Mouse (Mus musculus) cortical plate, adult 2 months (tissue): ENCODE data around the gene Map10. TPM values are rescaled to one million over a fixed set of nuclear protein-coding genes. Genes with fewer than 3 reads are reported as not detected.

Experiments used
- H3K27ac ChIP-seq: fragments of 200-500 bp; 2 replicates; pipeline ENCODE4 v1.5.1; 2012; ENCODE audit warnings: low read length, control low read depth, inconsistent platforms; ENCODE audit not compliant: insufficient read depth
- H3K4me1 ChIP-seq: fragments of 200-500 bp; 2 replicates; pipeline ENCODE4 v1.6.1; 2011; ENCODE audit warnings: low read length; ENCODE audit not compliant: control insufficient read depth, insufficient read depth
- H3K4me3 ChIP-seq: fragments of 200-500 bp; 2 replicates; pipeline ENCODE4 v1.5.1; 2011; ENCODE audit warnings: mild to moderate bottlenecking, low read length, control low read depth; ENCODE audit not compliant: insufficient read depth
- CTCF ChIP-seq: fragments of 200-500 bp; IDR thresholded peaks from 2 replicates; pipeline ENCODE4 v1.5.1; 2011; ENCODE audit warnings: mild to moderate bottlenecking, control low read depth, low read length; ENCODE audit not compliant: insufficient read depth; ENCODE audit errors: extremely low read depth
- POLR2A ChIP-seq: fragments of 200-500 bp; IDR thresholded peaks from 2 replicates; pipeline ENCODE4 v1.6.1; 2011; ENCODE audit warnings: mild to moderate bottlenecking, low read length, control low read depth; ENCODE audit not compliant: insufficient read depth; ENCODE audit errors: extremely low read depth
- polyA plus RNA-seq: library from polyadenylated mRNA; depleted of rRNA; stranded (reverse); fragments of >200 nt; gene quantifications from 2 replicates; pipeline ENCODE4 v1.2.3, GENCODE M21; 2012

The Map10 gene
- polyA plus RNA-seq, 1 experiment, result 2.1 TPM

DNA sequence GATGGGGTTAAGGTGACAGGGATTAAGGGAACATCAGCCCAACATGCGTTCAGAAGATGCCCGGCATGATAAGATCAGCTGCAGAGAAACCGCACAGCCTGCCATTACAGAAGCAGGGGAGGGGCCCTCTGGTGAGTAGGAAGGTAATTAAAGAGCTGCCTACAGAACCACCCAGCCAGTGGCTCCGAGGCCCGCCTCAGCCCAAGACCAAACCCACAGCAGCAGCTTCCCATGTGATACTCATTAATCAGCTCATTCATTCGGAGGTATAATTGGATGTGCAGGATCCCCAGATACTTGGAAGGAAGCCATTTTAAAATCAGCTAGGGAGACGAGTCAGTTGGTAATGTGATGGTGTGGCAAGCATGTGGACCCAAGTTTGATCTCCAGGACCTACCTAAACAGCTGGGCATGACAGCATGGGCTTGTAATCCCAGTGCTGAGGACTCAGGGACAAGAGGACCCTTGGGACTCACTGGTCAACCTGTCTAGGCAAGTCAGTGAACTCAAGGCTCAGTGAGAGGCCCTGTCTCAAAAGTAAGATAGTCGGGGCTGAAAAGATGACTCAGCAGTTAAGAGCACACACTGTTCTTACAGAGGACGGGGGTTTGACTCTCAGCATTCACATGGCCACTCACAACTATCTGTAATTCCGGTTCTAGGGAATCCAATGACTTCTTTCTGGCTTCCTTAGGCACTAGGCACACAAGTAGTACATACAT, 23.7 kb upstream of the Map10 start:
- 0 out of 2 replicates have a peak, but pooled peaks cover 2% of the 10 kb centered on the region for H3K4me1 ChIP-seq
- no peak overlapping the region for H3K4me3 ChIP-seq
- TF ChIP-seq POLR2A (no peak), CTCF (no peak)
- no peak overlapping the region for H3K27ac ChIP-seq

GRCm38 (mm10) chr8:125649447-125649846, 20.2 kb upstream of the Map10 start:
- Histone ChIP-seq H3K4me3 (no peak overlapping the region), H3K4me1 (no peaks in the 10 kb centered on the region), H3K27ac (no peak overlapping the region)
- TF ChIP-seq CTCF, result no peak

GRCm38 (mm10) chr8:125654821-125655220, 14.8 kb upstream of the Map10 start:
- no peak overlapping the region for H3K4me3 ChIP-seq
- TF ChIP-seq POLR2A (no peak), CTCF (no peak)

GRCm38 (mm10) chr8:125658508-125658907, 11.1 kb upstream of the Map10 start:
- no peaks in the 10 kb centered on the region for H3K4me1 ChIP-seq
- H3K4me3 ChIP-seq, result no peak overlapping the region
- no peak overlapping the region for H3K27ac ChIP-seq
- TF ChIP-seq POLR2A (no peak), CTCF (no peak)

More at GRCm38 (mm10) chr8:125654821-125655220, 14.8 kb upstream of the Map10 start:
- Histone ChIP-seq H3K27ac (no peak overlapping the region), H3K4me1 (no peaks in the 10 kb centered on the region)

DNA sequence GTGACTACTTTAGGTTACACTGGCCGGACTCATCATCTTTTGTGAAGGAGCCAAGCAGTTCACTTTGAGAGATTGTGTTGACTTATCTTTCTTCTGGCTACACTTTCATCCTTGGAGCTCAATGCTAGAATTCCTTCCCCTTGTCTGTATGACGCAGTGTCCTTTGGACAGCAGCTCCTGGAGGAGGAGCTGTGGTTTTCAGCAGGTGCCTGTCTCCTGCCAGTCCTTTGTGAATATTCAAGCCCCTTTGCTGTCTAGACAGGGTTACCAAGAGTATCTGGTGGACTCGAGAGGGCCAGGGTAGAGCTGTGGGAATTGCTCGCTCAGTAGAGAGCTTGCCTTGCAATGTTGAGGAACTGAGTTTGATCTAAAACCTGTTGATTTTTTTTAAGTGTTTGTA, 10.7 kb upstream of the Map10 start:
- no peaks in the 10 kb centered on the region for H3K4me1 ChIP-seq
- TF ChIP-seq CTCF (no peak), POLR2A (no peak)
- H3K27ac ChIP-seq, result no peak overlapping the region
- H3K4me3 ChIP-seq, result no peak overlapping the region

GRCm38 (mm10) chr8:125660397-125660796, 9.2 kb upstream of the Map10 start:
- no peak overlapping the region for H3K4me3 ChIP-seq
- no peak overlapping the region for H3K27ac ChIP-seq
- H3K4me1 ChIP-seq, result no peaks in the 10 kb centered on the region
- TF ChIP-seq POLR2A (no peak), CTCF (no peak)

DNA sequence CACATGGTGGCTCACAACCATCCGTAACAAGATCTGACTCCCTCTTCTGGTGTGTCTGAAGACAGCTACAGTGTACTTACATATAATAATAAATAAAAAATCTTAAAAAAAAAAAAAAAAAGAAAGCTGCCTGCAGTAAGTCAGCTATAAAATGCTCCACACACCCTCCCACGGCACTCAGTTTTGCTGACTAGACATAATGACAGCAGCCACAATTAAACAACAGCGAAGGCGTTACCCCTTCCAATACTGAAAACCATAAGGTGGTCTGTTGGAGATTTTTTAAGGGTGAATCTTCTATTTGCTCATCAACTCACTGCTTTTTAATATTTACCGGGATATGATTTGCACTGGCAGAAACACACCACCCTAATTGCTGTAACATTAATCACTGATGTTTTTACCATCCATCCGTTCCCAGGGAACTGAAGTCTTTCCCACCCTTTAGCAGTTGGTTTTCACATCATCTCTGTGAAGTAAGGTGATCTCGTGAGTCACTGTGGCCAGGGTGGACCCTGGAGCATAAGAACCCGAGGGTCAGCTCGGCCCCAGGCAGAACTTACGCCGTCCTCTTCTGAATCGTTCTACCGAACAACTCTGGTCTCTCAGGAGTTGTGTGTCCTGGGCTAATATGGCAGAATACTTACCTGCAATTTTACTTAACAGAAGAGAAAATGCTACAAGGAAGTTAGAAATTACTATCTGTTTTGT, 7.5 kb upstream of the Map10 start:
- Histone ChIP-seq H3K4me3 (no peak overlapping the region), H3K4me1 (no peaks in the 10 kb centered on the region), H3K27ac (no peak overlapping the region)
- no peak for TF ChIP-seq POLR2A
- no peak for TF ChIP-seq CTCF

GRCm38 (mm10) chr8:125662669-125663048, 7.0 kb upstream of the Map10 start:
- no peaks in the 10 kb centered on the region for H3K4me1 ChIP-seq
- H3K4me3 ChIP-seq, result no peak overlapping the region
- TF ChIP-seq POLR2A (no peak), CTCF (no peak)
- no peak overlapping the region for H3K27ac ChIP-seq

- no peak for TF ChIP-seq CTCF
- no peak for TF ChIP-seq POLR2A
- H3K27ac ChIP-seq, result no peak overlapping the region
These were observed 4.3 kb upstream of the Map10 start for GRCm38 (mm10) chr8:125665183-125665875.

GRCm38 (mm10) chr8:125665876-125666186, 3.8 kb upstream of the Map10 start:
- H3K4me1 ChIP-seq, result no peaks in the 10 kb centered on the region
- H3K27ac ChIP-seq, result no peak overlapping the region
- TF ChIP-seq POLR2A, result no peak
- TF ChIP-seq CTCF, result no peak
- no peak overlapping the region for H3K4me3 ChIP-seq

More at GRCm38 (mm10) chr8:125665183-125665875, 4.3 kb upstream of the Map10 start:
- H3K4me1 ChIP-seq, result no peaks in the 10 kb centered on the region
- no peak overlapping the region for H3K4me3 ChIP-seq
